Mouse (Mus musculus) MEL (cell line): ENCODE data around the gene Tiam1. TPM values are rescaled to one million over a fixed set of nuclear protein-coding genes. Genes with fewer than 3 reads are reported as not detected.

Source experiments
- DNase-seq: peaks from one replicate; pipeline ENCODE4 v3.0.0; 2011; ENCODE audit warnings: low read depth, low spot score
- H3K27ac ChIP-seq: 2 replicates; pipeline ENCODE4 v1.5.1; 2012; ENCODE audit warnings: low read depth, mild to moderate bottlenecking, control low read depth, low read length, moderate library complexity; ENCODE audit not compliant: control insufficient read depth
- H3K27me3 ChIP-seq, 2 experiments: fragments of 150-350 bp in 1 of 2; sonication (generic) in 1 of 2; 2 replicates each; pipeline ENCODE4 v1.6.1; 2012; ENCODE audit warnings: low read length in 2 of 2, mild to moderate bottlenecking in 2 of 2, improper control_type of control experiment in 1 of 2, moderate library complexity in 1 of 2; ENCODE audit not compliant: insufficient read depth in 2 of 2, control insufficient read depth in 1 of 2
- H3K36me3 ChIP-seq, 2 experiments: 2 replicates each; pipeline ENCODE4 v1.6.1; 2012 to 2014; ENCODE audit warnings: low read length in 2 of 2, improper control_type of control experiment in 1 of 2, inconsistent platforms in 1 of 2, mild to moderate bottlenecking in 1 of 2; ENCODE audit not compliant: insufficient read depth in 2 of 2, control insufficient read depth in 1 of 2
- H3K4me1 ChIP-seq, 2 experiments: fragments of 150-350 bp in 1 of 2; sonication (generic) in 1 of 2; 2 replicates each; pipeline ENCODE4 v1.6.1; 2012; ENCODE audit warnings: low read length in 2 of 2, improper control_type of control experiment in 1 of 2, mild to moderate bottlenecking in 1 of 2; ENCODE audit not compliant: insufficient read depth in 2 of 2, control insufficient read depth in 1 of 2
- H3K4me3 ChIP-seq, 2 experiments: fragments of 150-350 bp in 1 of 2; sonication (generic) in 1 of 2; 2 replicates each; pipeline ENCODE4 v1.5.1; 2012; ENCODE audit warnings: low read depth in 2 of 2, low read length in 2 of 2, mild to moderate bottlenecking in 2 of 2, moderate library complexity in 2 of 2, control low read depth in 1 of 2, improper control_type of control experiment in 1 of 2; ENCODE audit not compliant: control insufficient read depth in 1 of 2, insufficient read depth in 1 of 2
- H3K79me2 ChIP-seq: 2 replicates; pipeline ENCODE4 v1.6.1; 2012; ENCODE audit warnings: mild to moderate bottlenecking, low read length, moderate library complexity; ENCODE audit not compliant: control insufficient read depth, poor library complexity, insufficient read depth
- H3K9ac ChIP-seq: 2 replicates; pipeline ENCODE4 v1.6.1; 2012; ENCODE audit warnings: low read depth, mild to moderate bottlenecking, control low read depth, low read length, moderate library complexity; ENCODE audit not compliant: control insufficient read depth, poor library complexity, severe bottlenecking
- H3K9me3 ChIP-seq: fragments of 150-350 bp; sonication (generic); replicated peaks from 2 replicates; pipeline ENCODE4 v1.6.1; 2012; ENCODE audit warnings: mild to moderate bottlenecking, low read length, improper control_type of control experiment, moderate library complexity; ENCODE audit not compliant: insufficient read depth
- CHD1 ChIP-seq: IDR thresholded peaks from 2 replicates; pipeline ENCODE4 v1.6.1; 2012; ENCODE audit warnings: low read depth, mild to moderate bottlenecking, inconsistent platforms, low read length, improper control_type of control experiment
- CTCF ChIP-seq, 3 experiments: IDR thresholded peaks in 2 of 3; conservative IDR thresholded peaks in 1 of 3; 2 replicates each; pipeline ENCODE4 v1.5.1; 2011 to 2012; ENCODE audit warnings: low read length in 3 of 3, low read depth in 2 of 3, mild to moderate bottlenecking in 2 of 3, improper control_type of control experiment in 1 of 3, inconsistent platforms in 1 of 3, mixed read lengths in 1 of 3, moderate library complexity in 1 of 3; ENCODE audit not compliant: control insufficient read depth in 1 of 3, insufficient read depth in 1 of 3, poor library complexity in 1 of 3, severe bottlenecking in 1 of 3
- ELF1 ChIP-seq: IDR thresholded peaks from 2 replicates; pipeline ENCODE4 v1.6.1; 2014; ENCODE audit warnings: low read depth, mild to moderate bottlenecking, inconsistent platforms, low read length, improper control_type of control experiment, moderate library complexity
- EP300 ChIP-seq, 2 experiments: IDR thresholded peaks; 2 replicates each; pipeline ENCODE4 v1.6.1; 2011; ENCODE audit warnings: improper control_type of control experiment in 2 of 2, low read length in 2 of 2, low read depth in 1 of 2, mild to moderate bottlenecking in 1 of 2
- ETS1 ChIP-seq: IDR thresholded peaks from 2 replicates; pipeline ENCODE4 v1.6.1; 2012; ENCODE audit warnings: low read depth, mild to moderate bottlenecking, inconsistent platforms, low read length, improper control_type of control experiment, moderate library complexity
- GABPA ChIP-seq: IDR thresholded peaks from 2 replicates; pipeline ENCODE4 v1.6.1; 2012; ENCODE audit warnings: low read depth, mild to moderate bottlenecking, inconsistent platforms, low read length, improper control_type of control experiment, moderate library complexity
- GATA1 ChIP-seq: IDR thresholded peaks from 2 replicates; pipeline ENCODE4 v1.6.1; 2011; ENCODE audit warnings: low read depth, low read length, improper control_type of control experiment
- MAFK ChIP-seq: IDR thresholded peaks from 2 replicates; pipeline ENCODE4 v1.6.1; 2011; ENCODE audit warnings: low read depth, mild to moderate bottlenecking, low read length, improper control_type of control experiment, borderline replicate concordance
- MAX ChIP-seq: IDR thresholded peaks from 2 replicates; pipeline ENCODE4 v1.6.1; 2011; ENCODE audit warnings: low read length, improper control_type of control experiment
- MAZ ChIP-seq: IDR thresholded peaks from 2 replicates; pipeline ENCODE4 v1.6.1; 2012; ENCODE audit warnings: low read depth, mild to moderate bottlenecking, inconsistent platforms, low read length, improper control_type of control experiment
- MEF2A ChIP-seq: IDR thresholded peaks from 2 replicates; pipeline ENCODE4 v1.6.1; 2014; ENCODE audit warnings: low read depth, mild to moderate bottlenecking, inconsistent platforms, low read length, improper control_type of control experiment; ENCODE audit not compliant: poor library complexity, insufficient replicate concordance, severe bottlenecking; ENCODE audit errors: extremely low read depth
- NELFE ChIP-seq: IDR thresholded peaks from 2 replicates; pipeline ENCODE4 v1.6.1; 2011; ENCODE audit warnings: low read depth, low read length, improper control_type of control experiment
- NRF1 ChIP-seq: IDR thresholded peaks from 2 replicates; pipeline ENCODE4 v1.6.1; 2014; ENCODE audit warnings: low read depth, mild to moderate bottlenecking, inconsistent platforms, low read length, improper control_type of control experiment, moderate library complexity; ENCODE audit not compliant: poor library complexity, insufficient read depth, severe bottlenecking
- POLR2AphosphoS5 ChIP-seq: IDR thresholded peaks from 2 replicates; pipeline ENCODE4 v1.6.1; 2012; ENCODE audit warnings: low read depth, borderline replicate concordance, mild to moderate bottlenecking, inconsistent platforms, low read length, moderate library complexity, mixed read lengths
- TBP ChIP-seq: IDR thresholded peaks from 2 replicates; pipeline ENCODE4 v1.8.0; 2011; ENCODE audit warnings: low read depth, low read length, improper control_type of control experiment
- USF2 ChIP-seq, 2 experiments: IDR thresholded peaks; 2 replicates each; pipeline ENCODE4 v1.6.1; 2011 to 2012; ENCODE audit warnings: improper control_type of control experiment in 2 of 2, low read length in 2 of 2, borderline replicate concordance in 1 of 2, inconsistent platforms in 1 of 2, low read depth in 1 of 2, mild to moderate bottlenecking in 1 of 2; ENCODE audit not compliant: insufficient read depth in 1 of 2
- ZC3H11A ChIP-seq: IDR thresholded peaks from 2 replicates; pipeline ENCODE4 v1.6.1; 2012; ENCODE audit warnings: low read depth, mild to moderate bottlenecking, inconsistent platforms, low read length, improper control_type of control experiment
- ZNF384 ChIP-seq: IDR thresholded peaks from 2 replicates; pipeline ENCODE4 v1.6.1; 2012; ENCODE audit warnings: low read depth, mild to moderate bottlenecking, inconsistent platforms, low read length, improper control_type of control experiment
- polyA plus RNA-seq, 2 experiments: library from polyadenylated mRNA; stranded (reverse) in 1 of 2; unstranded in 1 of 2; fragments of >175 nt in 1 of 2; fragments of >200 nt in 1 of 2; gene quantifications; 2 replicates each; pipeline versions ENCODE4 v1.2.1 to v1.2.4; 2012; ENCODE audit warnings: low replicate concordance in 2 of 2, low read depth in 1 of 2; ENCODE audit not compliant: insufficient read length in 2 of 2, insufficient read depth in 1 of 2, missing spikeins in 1 of 2
- total RNA-seq: library from RNA; depleted of rRNA; stranded (reverse); fragments of 300-350 nt; gene quantifications from 2 replicates; pipeline ENCODE4 v1.2.3, GENCODE M21; 2012

Gene Tiam1
- total and polyA plus RNA-seq, 3 experiments, result 15.0 to 23.9 (median 19.9) TPM

GRCm38 (mm10) chr16:89817301-89817700 is 326.3 kb downstream of the Tiam1 start:
- Histone ChIP-seq H3K9me3 (no peaks in the 10 kb centered on the region), H3K9ac (no peak overlapping the region), H3K27ac (no peak overlapping the region), H3K4me1 (no peaks in the 10 kb centered on the region), H3K79me2 (no peaks in the 10 kb centered on the region), H3K36me3 (no peaks in the 10 kb centered on the region; a peak in 1 of 4 replicates), H3K4me3 (no peak overlapping the region), H3K27me3 (no peaks in the 10 kb centered on the region)
- no peak for DNase-seq
- TF ChIP-seq POLR2AphosphoS5 (no peak), EP300 (IDR thresholded peaks at IDR 0.05; ENCODE audit: low read depth in 1 of 2, low read length in 2 of 2) (no peak), CTCF (IDR thresholded peaks at IDR 0.05 in 2 of 3, conservative IDR thresholded peaks at IDR 0.05 in 1 of 3; ENCODE audit: control insufficient read depth in 1 of 3, insufficient read depth in 1 of 3, low read depth in 2 of 3, low read length in 3 of 3, poor library complexity in 1 of 3, severe bottlenecking in 1 of 3) (no peak), ZC3H11A (no peak), ETS1 (no peak), ELF1 (no peak), NELFE (no peak), CHD1 (no peak), MAFK (no peak), USF2 (IDR thresholded peaks at IDR 0.05; ENCODE audit: borderline replicate concordance in 1 of 2, insufficient read depth in 1 of 2, low read depth in 1 of 2, low read length in 2 of 2) (no peak), ZNF384 (no peak), MAX (no peak), MEF2A (no peak), NRF1 (no peak)

GRCm38 (mm10) chr16:89816506-89817172 is 326.9 kb downstream of the Tiam1 start:
- H3K4me1 ChIP-seq, result no peaks in the 10 kb centered on the region
- H3K9ac ChIP-seq, result no peak overlapping the region
- TF ChIP-seq POLR2AphosphoS5, result no peak
- TF ChIP-seq GABPA, result no peak
- TF ChIP-seq MAFK, result no peak
- TF ChIP-seq USF2 (IDR thresholded peaks at IDR 0.05; ENCODE audit: borderline replicate concordance in 1 of 2, insufficient read depth in 1 of 2, low read depth in 1 of 2, low read length in 2 of 2), result no peak
- TF ChIP-seq MAZ, result no peak
- no peak for TF ChIP-seq TBP
- TF ChIP-seq MAX, result no peak
- no peak for TF ChIP-seq GATA1
- H3K27ac ChIP-seq, result no peak overlapping the region
- H3K79me2 ChIP-seq, result no peaks in the 10 kb centered on the region
- no peak overlapping the region for H3K4me3 ChIP-seq
- no peaks in the 10 kb centered on the region for H3K27me3 ChIP-seq
- no peaks in the 10 kb centered on the region; a peak in 1 of 4 replicates for H3K36me3 ChIP-seq
- DNase-seq, result no peak
- H3K9me3 ChIP-seq, result no peaks in the 10 kb centered on the region
